Mouse (Mus musculus) thymus, postnatal 0 days (tissue): ENCODE measurements around the gene Vmn1r10. TPM values are rescaled to one million over a fixed set of nuclear protein-coding genes. Genes with fewer than 3 reads are reported as not detected.
A peak's percentile ranks its signal among the peaks of the same experiment; 100 is the strongest.

Source experiments
- DNase-seq: peaks from one replicate; pipeline ENCODE4 v3.0.0-alpha.2; 2015; ENCODE audit warnings: low spot score
- polyA plus RNA-seq: library from polyadenylated mRNA; unstranded; fragments of >200 nt; fragmentation: Nextera tagmentation; extraction: Ambion mirVana; gene quantifications from 2 replicates; pipeline ENCODE4 v1.2.1, GENCODE M21; 2015

Vmn1r10 gene
- polyA plus RNA-seq = not detected in 2 replicates

DNA sequence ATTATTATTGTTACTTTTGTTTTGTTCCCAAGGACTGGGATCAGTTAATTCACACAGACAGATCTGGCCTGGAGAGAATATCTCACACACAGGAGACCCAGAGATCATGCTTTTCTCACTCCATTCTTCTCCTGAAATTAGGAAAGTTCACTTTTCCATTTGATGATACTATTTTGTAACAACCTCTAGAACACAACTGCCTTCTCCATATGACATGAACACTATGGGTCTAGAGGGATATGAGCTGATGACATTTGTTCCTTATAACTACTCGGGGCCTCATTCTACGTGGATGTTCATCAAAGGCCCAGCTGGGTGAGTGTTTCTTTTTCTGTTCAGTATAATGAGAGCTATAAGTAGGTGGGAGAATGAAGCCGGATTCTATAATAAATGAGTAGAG, at the start of gene Vmn1r10:
Gene Vmn1r10, plus strand, starts transcription at position 301 of the 400 bp plus-strand sequence.
- DNase-seq = no peak

DNA sequence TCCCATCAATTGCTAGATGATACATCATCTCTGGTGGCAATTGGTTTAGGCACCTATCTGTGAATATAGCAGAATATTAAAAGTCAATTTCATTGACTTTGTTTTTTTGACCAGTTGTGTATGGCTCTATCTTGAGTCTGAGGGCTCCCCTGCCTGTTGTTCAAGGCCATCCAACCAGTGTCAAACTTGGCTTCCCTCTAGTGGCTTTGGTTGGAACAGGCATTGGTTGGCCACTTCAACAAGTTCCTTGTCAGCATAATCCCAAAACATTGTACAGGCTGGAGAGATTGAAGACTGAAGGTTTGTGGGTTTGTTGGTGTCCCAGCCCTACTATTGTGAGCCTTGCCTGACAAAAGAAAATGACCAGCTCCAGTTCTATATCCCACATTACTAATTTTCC, 45.5 kb upstream of the Vmn1r10 start:
- DNase-seq = no peak

DNA sequence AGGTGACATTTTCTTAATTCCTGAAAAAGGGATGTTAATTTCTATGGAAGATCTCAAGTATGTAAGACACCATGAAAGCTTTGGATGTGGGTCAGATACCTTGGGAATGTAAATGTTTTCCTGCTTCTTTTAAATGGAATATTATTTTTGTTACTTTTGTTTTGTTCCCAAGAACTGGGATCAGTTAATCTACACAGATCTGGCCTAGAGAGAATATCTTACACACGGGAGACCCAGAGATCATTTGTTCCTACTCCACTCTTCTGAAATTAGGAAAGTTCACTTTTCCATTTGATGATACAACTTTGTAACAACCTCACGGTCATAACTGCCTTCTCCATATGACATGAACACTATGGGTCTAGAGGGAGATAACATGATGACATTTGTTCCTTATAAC, 42.8 kb upstream of the Vmn1r10 start, which contains the start of gene Vmn1r9:
Gene Vmn1r9, plus strand, starts transcription at position 301 of the 400 bp plus-strand sequence.
- DNase-seq = no peak

DNA sequence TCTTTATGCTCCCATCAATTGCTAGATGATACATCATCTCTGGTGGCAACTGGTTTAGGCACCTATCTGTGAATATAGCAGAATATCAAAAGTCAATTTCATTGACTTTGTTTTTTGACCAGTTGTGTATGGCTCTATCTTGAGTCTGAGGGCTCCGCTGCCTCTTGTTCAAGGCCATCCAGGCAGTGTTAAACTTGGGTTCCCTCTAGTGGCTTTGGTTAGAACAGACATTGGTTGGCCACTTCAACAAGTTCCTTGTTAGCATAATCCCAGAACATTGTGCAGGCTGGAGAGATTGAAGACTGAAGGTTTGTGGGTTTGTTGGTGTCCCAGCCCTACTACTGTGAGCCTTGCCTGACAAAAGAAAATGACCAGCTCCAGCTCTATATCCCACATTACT, 2.9 kb upstream of the Vmn1r10 start:
- DNase-seq = peak; percentile 4

DNA sequence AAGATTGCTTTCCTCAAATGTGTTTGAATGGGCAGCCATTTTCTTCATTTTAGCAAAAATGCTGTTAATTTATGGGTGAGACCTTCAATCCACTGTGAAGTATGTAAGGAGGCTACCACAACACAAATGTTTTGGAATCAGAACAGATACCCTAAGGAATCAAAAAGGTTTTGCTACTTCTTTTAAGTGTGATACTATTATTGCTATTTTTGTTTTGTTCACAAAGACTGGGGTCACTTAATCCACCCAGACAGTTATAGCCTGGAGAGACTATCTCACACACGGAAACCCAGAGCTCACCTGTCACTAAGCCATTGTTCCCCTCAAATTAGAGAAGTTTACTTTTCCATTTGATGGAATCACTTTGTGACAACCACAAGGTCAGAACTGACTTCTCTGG, 23.9 kb downstream of the Vmn1r10 start, which contains the start of gene Vmn1r11:
Gene Vmn1r11, plus strand, starts transcription at position 301 of the 400 bp plus-strand sequence.
- DNase-seq = no peak

DNA sequence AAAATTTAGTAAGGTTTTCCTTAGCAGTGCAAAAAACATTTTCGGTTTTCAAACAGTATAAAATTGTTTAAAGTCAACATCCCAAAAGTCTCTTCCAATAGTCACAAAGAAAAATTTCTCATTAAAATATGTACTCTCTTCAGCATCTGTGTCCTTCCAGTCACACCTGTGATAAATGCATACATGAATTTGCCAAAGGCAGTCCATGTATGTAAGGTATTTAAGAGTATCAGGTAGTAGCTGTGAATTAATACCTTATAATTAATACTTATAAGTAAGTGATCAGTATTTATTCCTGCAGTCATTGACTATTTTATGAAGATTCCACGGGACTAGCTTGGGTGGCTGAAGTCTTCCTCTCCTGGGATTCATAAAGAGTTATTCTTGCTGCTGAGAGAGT, 47.4 kb downstream of the Vmn1r10 start, which contains the start of gene Vmn1r12:
Gene Vmn1r12, plus strand, starts transcription at position 301 of the 400 bp plus-strand sequence.
- no peak for DNase-seq

Other genes with a start within 250 kb of the Vmn1r10 start
- gene Nt5c3, start 185.5 kb upstream of the Vmn1r10 start, polyA plus RNA-seq = 70.1 and 73.9 TPM in 2 replicates
- gene Vmn1r4, start 185.4 kb upstream of the Vmn1r10 start, polyA plus RNA-seq = 0.27 and 0.51 TPM in 2 replicates
- gene Vmn1r5, start 139.2 kb upstream of the Vmn1r10 start, polyA plus RNA-seq = not detected in 2 replicates
- gene Vmn1r6, start 112.2 kb upstream of the Vmn1r10 start, polyA plus RNA-seq = not detected in 2 replicates
- not detected in 2 replicates for gene Vmn1r7, start 84.1 kb upstream of the Vmn1r10 start, polyA plus RNA-seq
- not detected in 2 replicates for gene Vmn1r8, start 77.2 kb upstream of the Vmn1r10 start, polyA plus RNA-seq
- not detected in 2 replicates for gene Vmn1r9, start 42.7 kb upstream of the Vmn1r10 start, polyA plus RNA-seq
- gene Vmn1r11, start 24.0 kb downstream of the Vmn1r10 start, polyA plus RNA-seq = not detected in 2 replicates
- not detected in 2 replicates for gene Vmn1r12, start 47.5 kb downstream of the Vmn1r10 start, polyA plus RNA-seq
- gene Vmn1r13, start 93.8 kb downstream of the Vmn1r10 start, polyA plus RNA-seq = not detected in 2 replicates
- not detected in 2 replicates for gene Vmn1r14, start 122.2 kb downstream of the Vmn1r10 start, polyA plus RNA-seq
- gene Vmn1r15, start 148.5 kb downstream of the Vmn1r10 start, polyA plus RNA-seq = not detected in 2 replicates
- gene Vmn1r16, start 220.0 kb downstream of the Vmn1r10 start, polyA plus RNA-seq = not detected in 2 replicates